Mouse (Mus musculus): ENCODE measurements at regions not wholly inside any gene's neighbourhood (a gene's known extent, or its start where the extent isn't known, plus 50 kb on each side); places are given as distances from the start of the nearest gene placed in this dataset.

DNA sequence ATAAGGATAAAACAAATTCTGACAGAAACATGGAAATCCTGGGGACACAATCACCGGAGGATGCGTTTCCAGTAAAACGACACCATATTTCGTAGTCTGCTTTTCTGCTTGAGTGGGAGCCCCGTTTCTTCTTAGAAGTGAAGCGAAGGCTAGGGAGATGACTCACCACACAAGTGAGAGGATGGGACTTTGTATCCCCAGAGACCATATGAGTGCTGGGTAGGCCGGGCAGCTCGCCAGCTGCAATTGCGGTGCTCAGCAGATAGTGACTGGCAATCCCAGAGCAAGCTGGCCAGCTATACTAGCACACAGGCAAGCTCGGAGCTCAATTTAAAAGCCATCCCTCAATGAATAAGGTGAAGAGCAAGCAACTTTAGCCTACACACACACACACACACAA lies 50.3 kb upstream of the Mapk10 start:
- TF ChIP-seq CTCF (IDR thresholded peaks at IDR 0.05; ENCODE audit: low read depth): no peak
- no peak for TF ChIP-seq EP300 (IDR thresholded peaks at IDR 0.05; ENCODE audit: low read depth)
